Mouse (Mus musculus): ENCODE measurements around the gene Acmsd. TPM values are rescaled to one million over a fixed set of nuclear protein-coding genes. Genes with fewer than 3 reads are reported as not detected.
A peak's percentile ranks its signal among the peaks of the same experiment; 100 is the strongest.

Acmsd gene
- polyA plus RNA-seq, 1 experiment: not detected

DNA sequence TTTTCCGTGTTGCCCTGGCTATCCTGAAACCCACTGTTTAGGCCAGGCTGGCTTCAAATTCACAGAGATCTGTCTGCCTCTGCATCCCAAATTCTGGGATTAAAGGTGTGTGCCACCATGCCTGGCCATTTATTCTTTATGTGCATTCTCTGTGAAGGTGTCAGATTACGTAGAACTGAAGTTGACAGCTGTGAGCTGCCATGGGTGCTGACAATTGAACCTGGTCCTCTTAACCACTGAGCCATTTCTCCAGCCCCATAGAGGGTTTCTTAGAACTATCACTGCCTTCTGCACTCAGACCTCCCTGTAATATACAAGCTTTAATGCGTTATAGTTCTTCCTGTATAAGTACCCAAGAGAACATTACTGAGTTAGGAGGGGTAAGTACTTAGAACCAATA, 49.4 kb downstream of the Acmsd start:
- Histone ChIP-seq H3K79me3 (ENCODE audit: low read depth) (peaks cover 95% of the 10 kb centered on the region), H3K79me2 (ENCODE audit: control insufficient read depth, insufficient read depth) (peaks cover 97% of the 10 kb centered on the region), H3K4me3 (ENCODE audit: insufficient read depth, poor library complexity, severe bottlenecking) (no peak overlapping the region), H3K27me3 (ENCODE audit: control insufficient read depth, insufficient read depth, insufficient read length) (no peaks in the 10 kb centered on the region), H3K36me3 (ENCODE audit: control insufficient read depth, insufficient read depth) (peaks cover 43% of the 10 kb centered on the region), H3ac (ENCODE audit: control insufficient read depth, insufficient read length, low read depth) (no peak overlapping the region)
- TF ChIP-seq CTCF (IDR thresholded peaks at IDR 0.05; ENCODE audit: control insufficient read depth, insufficient read depth, insufficient read length): no peak
- TF ChIP-seq MYOD1 (IDR thresholded peaks at IDR 0.05; ENCODE audit: control insufficient read depth, insufficient read length, low read depth): peak; percentile 22

DNA sequence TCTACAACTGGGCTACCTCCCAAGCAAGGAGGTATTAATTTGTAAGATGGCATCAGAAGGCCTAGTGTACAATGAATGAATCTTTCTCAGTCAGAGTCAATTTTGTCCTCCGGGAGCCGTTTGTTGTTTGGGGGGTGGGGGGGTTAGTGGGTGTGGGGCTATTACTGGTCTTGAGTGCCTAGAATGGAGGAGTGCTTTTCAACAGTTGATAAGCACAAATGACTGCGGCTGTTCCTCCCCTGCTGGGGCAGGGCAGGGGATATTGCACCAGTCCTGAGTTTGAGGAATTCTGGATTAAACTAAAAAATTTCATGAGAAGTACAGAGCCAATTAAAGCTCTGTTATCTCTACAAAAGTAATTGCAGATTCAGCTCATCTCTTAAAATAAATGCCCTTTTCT, 50.9 kb downstream of the Acmsd start:
- no peak overlapping the region for H3ac ChIP-seq (ENCODE audit: control insufficient read depth, insufficient read length, low read depth)
- H3K79me3 ChIP-seq (ENCODE audit: low read depth): peaks cover 100% of the 10 kb centered on the region
- peaks cover 43% of the 10 kb centered on the region for H3K36me3 ChIP-seq (ENCODE audit: control insufficient read depth, insufficient read depth)
- no peak for TF ChIP-seq MYOG (IDR thresholded peaks at IDR 0.05; ENCODE audit: control insufficient read depth, extremely low read depth, insufficient read length)
- TF ChIP-seq CEBPB (IDR thresholded peaks at IDR 0.05; ENCODE audit: low read depth): no peak
- TF ChIP-seq FOSL1 (IDR thresholded peaks at IDR 0.05; ENCODE audit: insufficient read depth, low read length, poor library complexity, severe bottlenecking): no peak
- TF ChIP-seq MYOD1 (IDR thresholded peaks at IDR 0.05; ENCODE audit: control insufficient read depth, insufficient read length, low read depth): no peak
- no peak for TF ChIP-seq MAX (IDR thresholded peaks at IDR 0.05)
- H3K79me2 ChIP-seq (ENCODE audit: control insufficient read depth, insufficient read depth): peaks cover 100% of the 10 kb centered on the region
- H3K27me3 ChIP-seq (ENCODE audit: control insufficient read depth, insufficient read depth, insufficient read length): no peaks in the 10 kb centered on the region
- H3K4me3 ChIP-seq (ENCODE audit: insufficient read depth, poor library complexity, severe bottlenecking): no peak overlapping the region

DNA sequence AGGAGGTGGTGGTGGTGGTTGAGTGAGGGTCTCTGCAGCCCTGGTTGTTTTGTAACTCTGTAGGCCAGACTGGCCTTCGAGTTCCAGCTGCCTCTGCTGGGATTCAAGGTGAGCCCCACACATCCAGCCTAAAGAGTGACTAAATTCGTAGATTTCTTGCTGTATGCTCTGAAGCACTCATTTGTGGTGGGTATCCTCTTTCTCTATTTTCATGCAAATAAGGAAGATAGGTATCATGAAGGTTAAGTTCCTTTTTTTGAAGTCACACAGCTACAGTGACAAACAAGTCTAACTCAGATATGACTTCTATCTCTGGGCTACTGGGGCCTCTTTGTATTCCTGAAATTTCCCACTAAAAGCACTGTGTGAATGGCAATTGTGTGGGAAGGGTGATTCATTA, 51.6 kb downstream of the Acmsd start:
- Histone ChIP-seq H3K79me2 (ENCODE audit: control insufficient read depth, insufficient read depth) (peaks cover 100% of the 10 kb centered on the region), H3K36me3 (ENCODE audit: control insufficient read depth, insufficient read depth) (peaks cover 43% of the 10 kb centered on the region), H3K4me3 (ENCODE audit: insufficient read depth, poor library complexity, severe bottlenecking) (no peak overlapping the region), H3K79me3 (ENCODE audit: low read depth) (peaks cover 100% of the 10 kb centered on the region), H3K27me3 (ENCODE audit: control insufficient read depth, insufficient read depth, insufficient read length) (no peaks in the 10 kb centered on the region), H3ac (ENCODE audit: control insufficient read depth, insufficient read length, low read depth) (no peak overlapping the region)
- TF ChIP-seq USF1 (IDR thresholded peaks at IDR 0.05; ENCODE audit: low read depth) (no peak), CEBPB (IDR thresholded peaks at IDR 0.05; ENCODE audit: low read depth) (no peak), MAX (IDR thresholded peaks at IDR 0.05) (no peak), CTCF (IDR thresholded peaks at IDR 0.05; ENCODE audit: control insufficient read depth, insufficient read depth, insufficient read length) (no peak)

DNA sequence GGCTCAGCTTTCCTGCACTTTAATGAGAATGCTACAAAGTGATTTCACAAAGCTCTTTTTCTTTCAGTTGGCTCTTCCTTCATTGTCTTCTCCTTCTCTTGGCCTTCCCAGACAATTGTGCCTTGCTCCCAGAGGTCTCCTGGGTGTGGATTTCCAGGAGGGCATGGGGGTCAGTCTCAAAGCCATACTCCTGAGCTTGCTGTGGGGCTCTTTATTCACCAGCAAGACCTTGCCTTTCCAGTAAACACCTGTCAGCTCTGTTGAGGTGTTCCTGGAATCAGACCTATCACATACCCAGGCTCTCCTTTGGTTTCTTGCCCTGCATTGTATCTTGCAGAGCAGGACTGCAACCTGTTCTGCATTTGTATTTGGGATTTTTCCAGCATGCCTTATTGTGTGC, 54.6 kb downstream of the Acmsd start:
- H3K27me3 ChIP-seq (ENCODE audit: control insufficient read depth, insufficient read depth, insufficient read length): no peaks in the 10 kb centered on the region
- peaks cover 100% of the 10 kb centered on the region for H3K79me2 ChIP-seq (ENCODE audit: control insufficient read depth, insufficient read depth)
- peaks cover 99% of the 10 kb centered on the region for H3K79me3 ChIP-seq (ENCODE audit: low read depth)
- TF ChIP-seq MAX (IDR thresholded peaks at IDR 0.05) (no peak), CTCF (IDR thresholded peaks at IDR 0.05; ENCODE audit: control insufficient read depth, insufficient read depth, insufficient read length) (no peak), MYOD1 (IDR thresholded peaks at IDR 0.05; ENCODE audit: control insufficient read depth, insufficient read length, low read depth) (no peak), FOSL1 (IDR thresholded peaks at IDR 0.05; ENCODE audit: insufficient read depth, low read length, poor library complexity, severe bottlenecking) (no peak), CEBPB (IDR thresholded peaks at IDR 0.05; ENCODE audit: low read depth) (no peak), MYOG (IDR thresholded peaks at IDR 0.05; ENCODE audit: control insufficient read depth, extremely low read depth, insufficient read length) (no peak), USF1 (IDR thresholded peaks at IDR 0.05; ENCODE audit: low read depth) (no peak)
- peaks cover 19% of the 10 kb centered on the region for H3K36me3 ChIP-seq (ENCODE audit: control insufficient read depth, insufficient read depth)
- no peak overlapping the region for H3ac ChIP-seq (ENCODE audit: control insufficient read depth, insufficient read length, low read depth)
- H3K4me3 ChIP-seq (ENCODE audit: insufficient read depth, poor library complexity, severe bottlenecking): no peak overlapping the region

DNA sequence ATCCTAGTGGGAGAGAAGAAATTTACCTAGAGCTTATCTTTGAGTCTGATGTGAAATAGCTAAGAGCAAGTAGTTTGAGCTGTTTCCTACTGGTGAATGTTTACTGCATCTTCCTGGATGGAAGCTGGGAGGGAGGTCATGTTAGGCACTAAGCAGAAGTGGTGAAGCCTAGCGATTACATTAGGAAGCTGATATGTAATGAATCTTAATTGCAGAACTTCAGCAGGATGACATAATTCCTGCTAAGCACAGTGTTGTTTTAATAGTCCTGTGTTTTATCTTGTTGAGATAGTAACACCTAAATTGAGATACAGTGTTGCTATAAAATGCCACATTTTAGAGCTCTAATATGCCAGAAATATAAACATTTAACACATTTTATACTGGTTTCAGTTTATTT, 56.7 kb downstream of the Acmsd start:
- Histone ChIP-seq H3K36me3 (ENCODE audit: control insufficient read depth, insufficient read depth) (peaks cover 9% of the 10 kb centered on the region), H3K27me3 (ENCODE audit: control insufficient read depth, insufficient read depth, insufficient read length) (no peaks in the 10 kb centered on the region), H3K4me3 (ENCODE audit: insufficient read depth, poor library complexity, severe bottlenecking) (no peak overlapping the region), H3ac (ENCODE audit: control insufficient read depth, insufficient read length, low read depth) (no peak overlapping the region), H3K79me2 (ENCODE audit: control insufficient read depth, insufficient read depth) (peaks cover 100% of the 10 kb centered on the region), H3K79me3 (ENCODE audit: low read depth) (peaks cover 99% of the 10 kb centered on the region)
- TF ChIP-seq FOSL1 (IDR thresholded peaks at IDR 0.05; ENCODE audit: insufficient read depth, low read length, poor library complexity, severe bottlenecking): no peak
- TF ChIP-seq MAX (IDR thresholded peaks at IDR 0.05): no peak
- TF ChIP-seq MYOD1 (IDR thresholded peaks at IDR 0.05; ENCODE audit: control insufficient read depth, insufficient read length, low read depth): no peak
- TF ChIP-seq USF1 (IDR thresholded peaks at IDR 0.05; ENCODE audit: low read depth): no peak
- no peak for TF ChIP-seq MYOG (IDR thresholded peaks at IDR 0.05; ENCODE audit: control insufficient read depth, extremely low read depth, insufficient read length)

DNA sequence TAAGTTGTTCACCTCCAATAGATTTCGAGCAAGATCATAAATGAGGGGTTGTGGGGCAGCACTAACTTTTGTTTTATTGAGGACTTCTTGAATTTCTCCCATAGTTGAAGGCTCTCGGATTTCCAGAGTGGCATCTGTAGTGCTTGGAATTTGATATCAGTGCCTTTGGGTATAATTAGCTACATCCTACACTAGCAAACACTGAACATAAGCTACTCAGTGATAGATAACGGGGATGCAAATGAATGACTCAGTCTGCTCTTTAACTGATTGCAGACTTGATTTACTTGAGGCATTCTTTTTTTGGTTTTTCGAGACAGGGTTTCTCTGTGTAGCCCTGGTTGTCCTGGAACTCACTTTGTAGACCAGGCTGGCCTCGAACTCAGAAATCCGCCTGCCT, 59.7 kb downstream of the Acmsd start:
- peaks cover 25% of the 10 kb centered on the region for H3K36me3 ChIP-seq (ENCODE audit: control insufficient read depth, insufficient read depth)

More for the DNA sequence above, 59.7 kb downstream of the Acmsd start:
- Histone ChIP-seq H3K4me3 (ENCODE audit: insufficient read depth, poor library complexity, severe bottlenecking) (no peak overlapping the region), H3K79me3 (ENCODE audit: low read depth) (peaks cover 97% of the 10 kb centered on the region), H3ac (ENCODE audit: control insufficient read depth, insufficient read length, low read depth) (no peak overlapping the region), H3K27me3 (ENCODE audit: control insufficient read depth, insufficient read depth, insufficient read length) (no peaks in the 10 kb centered on the region), H3K79me2 (ENCODE audit: control insufficient read depth, insufficient read depth) (peaks cover 100% of the 10 kb centered on the region)
- TF ChIP-seq MYOD1 (IDR thresholded peaks at IDR 0.05; ENCODE audit: control insufficient read depth, insufficient read length, low read depth) (no peak), CTCF (IDR thresholded peaks at IDR 0.05; ENCODE audit: control insufficient read depth, insufficient read depth, insufficient read length) (no peak), MAX (IDR thresholded peaks at IDR 0.05) (no peak), MYOG (IDR thresholded peaks at IDR 0.05; ENCODE audit: control insufficient read depth, extremely low read depth, insufficient read length) (no peak), CEBPB (IDR thresholded peaks at IDR 0.05; ENCODE audit: low read depth) (no peak), FOSL1 (IDR thresholded peaks at IDR 0.05; ENCODE audit: insufficient read depth, low read length, poor library complexity, severe bottlenecking) (no peak), USF1 (IDR thresholded peaks at IDR 0.05; ENCODE audit: low read depth) (no peak)
